Mouse (Mus musculus) ovary, postnatal 36 days (tissue): ENCODE measurements around the gene Chmp4b.

Experiments
- DNase-seq: peaks from one replicate; pipeline ENCODE4 v3.0.0; 2022; ENCODE audit warnings: low spot score, mixed read lengths

The Chmp4b gene

DNA sequence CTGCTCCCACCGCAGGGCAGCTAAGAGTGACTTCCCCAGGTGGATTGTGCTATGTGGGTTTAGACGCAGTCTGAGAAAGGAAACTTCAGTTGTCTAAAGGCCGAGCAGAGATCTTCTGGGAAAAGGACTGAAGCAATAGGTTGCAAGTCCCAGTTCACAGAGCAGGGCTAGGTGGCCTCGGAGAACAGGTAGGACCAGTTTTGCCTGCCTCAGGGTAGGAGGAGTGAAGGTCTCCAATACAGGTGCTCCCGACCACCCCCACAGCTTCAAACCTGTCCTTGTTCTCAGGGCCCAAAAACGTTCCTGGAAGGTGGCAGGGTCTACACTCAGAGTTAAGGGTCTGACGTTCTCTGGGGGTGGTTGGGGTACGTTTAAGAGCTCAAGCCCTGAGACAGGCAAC, at the start of gene Chmp4b:
Gene Chmp4b (plus strand): TSS at position 343 of the 400 bp plus-strand sequence.
- no peak for DNase-seq

DNA sequence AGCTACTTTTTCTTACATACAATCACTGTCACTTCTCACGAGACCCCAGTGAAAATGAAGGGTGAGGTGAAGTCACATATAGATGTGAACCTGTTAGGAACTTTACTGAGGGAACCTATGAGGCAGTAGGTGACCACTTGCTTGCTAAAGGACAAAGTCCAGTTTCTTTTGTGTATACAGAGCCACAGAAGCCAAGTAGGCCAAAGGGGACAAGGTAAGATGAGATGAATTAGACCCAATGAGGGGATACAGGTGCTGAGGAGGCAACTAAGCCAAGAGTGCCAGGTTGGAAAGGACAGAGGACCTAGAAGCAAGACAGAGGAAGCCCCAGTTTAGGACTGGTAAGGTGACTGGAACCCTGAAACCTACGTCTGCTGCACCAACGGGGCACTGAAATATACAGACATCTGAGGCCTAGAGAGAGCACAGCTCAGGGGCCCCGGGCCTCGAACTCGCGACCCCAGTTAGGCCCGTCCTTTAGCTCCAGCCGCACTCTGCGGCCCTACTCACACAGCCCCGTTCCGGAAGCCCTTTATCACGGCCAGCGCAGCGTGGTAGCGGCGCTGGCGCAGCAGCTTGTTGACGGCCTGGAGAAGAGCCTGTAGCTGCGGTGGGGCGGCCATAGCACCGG, 48.4 kb upstream of the Chmp4b start:
- DNase-seq = no peak

DNA sequence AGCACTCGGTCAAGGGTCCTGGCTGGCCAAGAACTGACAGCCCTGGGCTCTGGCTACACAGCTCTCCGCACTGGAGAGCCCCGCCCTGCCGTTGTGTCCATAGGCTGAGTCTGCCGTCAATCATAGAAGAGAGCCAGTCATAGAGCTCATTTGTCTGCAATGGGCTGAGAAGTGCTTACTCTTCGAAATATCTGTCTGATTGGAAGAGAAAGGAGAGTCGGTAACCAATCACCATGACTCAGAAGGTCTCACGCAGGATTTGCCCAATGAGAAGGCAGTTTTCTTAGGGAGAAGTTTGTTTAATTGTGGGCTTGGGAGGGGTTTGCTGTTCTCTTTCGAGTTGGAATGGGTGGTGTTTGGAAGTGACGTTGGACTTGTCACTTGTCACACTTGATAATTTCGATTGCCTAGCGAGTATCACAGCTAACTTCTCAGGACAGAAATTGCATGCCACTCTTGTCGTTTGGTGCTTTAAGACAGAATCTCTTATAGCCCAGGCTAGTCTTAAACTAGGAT, 47.8 kb upstream of the Chmp4b start, which contains the start of gene Pxmp4:
Gene Pxmp4 (minus strand): TSS at position 71 of the 516 bp plus-strand sequence.
- peak; percentile 97 for DNase-seq

DNA sequence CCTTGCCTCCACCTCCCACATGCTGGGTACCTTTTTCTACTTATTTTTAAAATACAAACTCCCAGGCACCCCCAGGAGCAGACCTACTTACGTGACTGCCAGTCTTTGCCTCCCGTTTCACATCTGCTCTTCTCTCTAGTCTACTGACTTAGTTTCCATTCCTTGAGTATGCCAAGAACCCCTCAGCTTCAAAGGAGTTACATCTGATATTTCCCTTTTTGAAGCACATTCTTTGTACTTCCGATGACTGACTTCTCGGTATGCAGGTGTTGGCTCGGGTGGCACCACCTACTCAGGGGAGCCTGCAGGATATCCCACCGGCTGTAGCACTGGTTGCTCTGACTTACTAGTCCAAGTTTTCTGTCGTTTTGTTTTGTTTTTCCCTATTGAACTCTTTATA, 47.3 kb upstream of the Chmp4b start:
- no peak for DNase-seq

DNA sequence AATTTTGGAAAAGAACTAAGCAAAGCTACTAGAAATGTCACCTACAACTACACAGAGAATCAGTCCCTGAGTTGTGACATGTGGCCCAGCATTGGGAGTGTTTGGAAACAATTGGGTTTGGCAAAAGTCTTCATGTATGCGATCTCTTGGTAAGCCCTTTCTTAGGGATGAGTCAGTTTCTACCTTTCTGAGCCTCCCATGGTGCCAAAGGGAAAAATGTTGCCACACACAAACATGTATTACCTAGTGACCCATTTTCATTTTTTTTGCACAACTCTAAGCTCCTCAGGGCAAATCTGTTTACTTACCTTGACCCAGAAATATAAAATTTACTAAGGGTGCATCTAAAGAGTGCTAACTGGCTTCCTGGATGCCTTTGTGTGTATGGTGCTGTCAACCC, 44.5 kb upstream of the Chmp4b start:
- no peak for DNase-seq

DNA sequence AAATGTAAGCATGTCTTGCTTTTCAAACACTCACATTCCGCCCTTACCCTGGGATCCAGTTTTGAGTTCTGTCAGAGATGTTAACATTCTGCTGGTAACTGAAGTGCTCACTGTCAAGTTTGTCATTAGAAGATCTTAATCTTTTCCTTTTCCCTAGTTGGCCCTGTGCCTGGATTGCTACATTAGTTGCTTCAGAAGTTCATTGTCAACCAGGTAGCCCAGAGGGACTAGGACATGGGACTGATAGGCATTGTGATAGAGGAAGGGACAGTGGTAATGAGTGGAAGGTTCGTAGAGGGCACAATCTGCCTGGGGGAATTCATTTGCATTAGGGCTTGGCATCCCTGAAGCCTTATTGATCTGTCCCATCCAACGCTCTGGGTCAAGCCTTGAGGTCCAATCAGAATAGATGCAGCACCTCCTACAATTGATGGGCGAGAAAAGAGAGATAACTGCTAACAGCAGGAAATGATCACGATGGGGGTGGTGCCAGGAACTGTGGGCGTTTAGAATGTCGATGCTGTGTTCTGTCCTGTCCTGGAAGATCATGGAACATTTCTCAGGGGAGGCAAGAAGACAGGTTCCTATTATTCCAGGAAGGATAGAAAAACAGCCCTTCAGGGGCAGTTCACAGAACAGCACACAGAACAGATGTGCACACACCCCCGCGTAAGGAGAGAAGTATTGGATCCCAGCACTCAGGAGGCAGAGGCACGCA, 42.3 kb upstream of the Chmp4b start:
- no peak for DNase-seq

DNA sequence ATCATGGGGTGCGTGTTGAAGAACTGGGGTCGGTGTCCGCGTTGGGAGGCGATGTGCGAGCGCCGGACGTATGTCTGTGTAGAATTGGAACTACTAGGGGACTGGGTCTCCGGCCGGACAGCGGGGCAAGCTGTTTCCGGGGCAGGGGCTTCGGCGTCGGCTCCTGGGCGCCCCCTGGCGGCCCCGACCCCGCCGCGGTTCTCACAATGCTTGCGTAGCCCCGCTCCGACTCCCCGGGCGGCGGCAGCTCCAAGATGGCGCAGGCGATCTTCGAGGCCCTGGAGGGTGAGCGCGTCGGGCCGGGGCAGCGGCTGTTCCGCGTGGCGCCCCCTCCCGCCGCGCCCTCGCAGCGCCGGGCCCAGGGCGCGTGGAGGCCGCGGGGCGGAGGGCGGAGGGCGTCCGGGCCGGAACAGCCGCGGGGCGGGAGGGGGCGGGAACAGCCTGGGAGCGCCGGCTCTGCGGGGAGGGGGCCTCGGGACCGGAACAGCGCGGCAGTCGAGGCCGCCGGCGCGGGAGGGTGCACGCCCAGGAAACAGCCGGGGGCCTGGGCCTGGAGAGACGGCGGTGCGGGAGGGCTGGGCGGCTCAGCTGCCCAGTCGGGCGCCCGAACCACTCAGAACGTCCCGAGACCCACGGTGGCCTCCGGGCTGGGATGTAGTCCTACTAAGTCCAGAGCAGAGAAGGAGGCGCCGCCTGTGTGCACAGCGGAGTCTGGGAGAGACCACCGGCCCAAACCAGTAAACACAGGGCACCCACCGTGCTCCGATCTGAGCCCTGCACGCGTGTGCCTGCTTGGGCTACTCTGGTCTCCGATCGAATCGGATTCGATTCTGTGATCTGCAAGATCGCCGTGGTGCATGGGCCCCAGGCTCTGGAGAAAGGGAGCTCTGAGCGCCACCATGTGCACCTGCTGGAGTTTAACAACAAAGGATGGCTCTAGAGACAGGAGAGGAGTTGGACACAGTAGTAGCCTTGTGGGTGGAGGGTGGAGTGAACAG, 38.1 kb upstream of the Chmp4b start, which contains the start of the genes Zfp341 and 4930519P11Rik:
Gene Zfp341 (plus strand): TSS at position 180 of the 998 bp plus-strand sequence.
Gene 4930519P11Rik (minus strand): TSS at position 320 of the 998 bp plus-strand sequence.
- peak; percentile 91 for DNase-seq

DNA sequence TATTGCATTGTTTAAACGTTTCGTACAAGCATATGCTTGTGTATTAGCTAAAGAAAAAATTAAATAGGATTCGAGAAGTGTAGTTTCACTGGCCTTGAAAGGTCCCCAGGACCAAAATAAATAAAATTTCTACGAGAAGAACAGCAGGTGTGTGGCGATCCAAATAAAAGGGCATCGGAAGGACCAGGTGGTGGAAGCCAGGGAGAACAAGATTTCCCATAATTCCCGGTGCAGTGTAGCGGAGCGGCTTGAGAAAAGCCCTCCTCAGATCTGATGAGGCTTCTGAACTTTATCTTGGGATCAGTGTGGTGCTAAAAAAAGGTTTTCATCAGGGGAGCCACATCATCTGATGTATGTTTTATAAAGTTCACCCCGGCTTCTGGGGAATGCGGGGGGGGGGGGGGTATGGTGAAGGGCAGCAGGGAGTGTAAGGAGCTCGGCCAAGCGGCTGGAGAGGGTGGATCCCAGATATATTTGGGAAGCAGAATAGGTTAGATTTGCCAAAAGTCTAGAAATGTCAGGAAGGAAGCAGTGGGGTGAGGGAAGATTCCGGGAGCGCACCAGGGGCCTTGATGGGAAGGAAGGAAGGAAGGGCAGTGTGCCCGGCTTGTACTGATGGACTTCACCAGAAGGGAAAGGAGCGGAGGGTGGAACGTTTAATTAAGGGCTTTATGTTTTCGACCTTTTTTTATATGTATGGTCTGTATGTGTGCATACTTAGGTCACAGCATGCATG, 36.5 kb upstream of the Chmp4b start:
- DNase-seq = no peak

DNA sequence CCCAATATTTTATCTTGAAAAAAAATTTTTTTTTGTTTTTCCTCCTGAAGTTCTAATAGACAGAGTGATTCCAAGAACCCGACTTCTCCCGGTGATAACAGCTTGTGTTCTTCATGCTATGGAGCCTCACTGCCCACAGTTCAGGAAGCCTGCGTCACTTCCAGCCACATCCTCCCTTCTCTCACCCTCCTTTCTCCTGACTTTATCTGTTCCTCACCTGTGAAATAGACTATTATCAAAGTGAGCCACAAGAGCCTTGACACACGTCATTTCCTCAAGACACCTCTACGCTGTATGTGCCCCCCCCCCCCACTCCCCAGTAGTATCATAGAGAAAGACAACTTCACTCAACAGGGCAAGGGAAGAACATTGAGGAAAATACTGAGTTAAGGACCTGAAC, 35.8 kb upstream of the Chmp4b start:
- no peak for DNase-seq

DNA sequence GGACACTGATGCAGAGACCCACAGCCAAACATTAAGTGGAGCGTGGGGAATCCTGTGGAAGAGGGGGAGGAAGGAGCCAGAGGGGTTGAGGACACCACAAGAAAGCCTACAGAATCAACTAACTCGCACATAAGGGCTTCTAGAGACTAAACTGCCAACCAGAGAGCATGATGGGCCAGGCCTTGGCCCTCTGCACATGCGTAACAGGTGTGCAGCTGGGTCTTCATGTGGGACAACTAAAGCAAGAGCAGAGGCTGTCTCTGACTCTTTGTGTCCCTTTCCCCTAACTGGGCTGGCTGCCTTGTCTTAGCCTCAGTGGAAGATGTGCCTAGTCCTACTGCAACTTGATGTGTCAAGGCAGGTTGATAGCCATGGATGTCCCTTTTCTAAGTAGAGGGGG, 34.4 kb upstream of the Chmp4b start:
- DNase-seq = no peak

DNA sequence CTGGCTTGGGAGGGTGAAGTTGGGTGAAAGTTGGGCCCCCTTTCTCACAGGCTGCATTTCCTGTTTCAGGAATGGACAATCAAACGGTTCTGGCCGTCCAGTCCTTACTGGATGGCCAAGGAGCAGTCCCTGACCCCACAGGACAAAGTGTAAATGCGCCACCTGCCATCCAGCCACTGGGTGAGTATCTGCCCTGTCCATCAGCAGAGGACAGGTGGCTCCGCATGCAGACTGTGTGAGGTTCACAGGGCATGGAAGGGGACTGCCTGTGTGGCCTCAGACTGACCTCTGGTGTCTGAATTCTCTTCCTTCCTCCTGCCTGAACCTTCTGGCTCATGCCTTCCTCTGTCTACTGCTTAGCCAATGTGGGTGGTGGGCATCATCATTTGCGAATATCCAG, 29.8 kb upstream of the Chmp4b start:
- no peak for DNase-seq

DNA sequence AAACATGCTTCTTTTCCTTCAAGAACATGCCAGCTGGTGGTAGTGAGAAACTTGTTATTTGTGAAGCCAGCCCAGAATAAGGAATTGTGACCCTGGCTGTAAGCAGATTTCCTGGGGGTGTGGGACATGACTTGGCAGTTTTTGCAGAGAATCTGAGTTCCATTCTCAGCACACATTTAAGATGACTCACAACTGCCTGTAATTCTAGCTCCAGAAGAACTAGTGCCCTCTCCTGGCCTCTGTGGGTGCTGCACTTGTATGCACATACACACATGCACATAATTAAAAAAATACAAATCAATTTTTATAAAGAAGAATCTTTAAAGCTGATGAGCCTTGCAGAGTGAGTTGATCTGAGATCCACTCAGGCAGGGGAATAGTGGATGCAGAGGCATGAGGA, 27.4 kb upstream of the Chmp4b start:
- DNase-seq = no peak

DNA sequence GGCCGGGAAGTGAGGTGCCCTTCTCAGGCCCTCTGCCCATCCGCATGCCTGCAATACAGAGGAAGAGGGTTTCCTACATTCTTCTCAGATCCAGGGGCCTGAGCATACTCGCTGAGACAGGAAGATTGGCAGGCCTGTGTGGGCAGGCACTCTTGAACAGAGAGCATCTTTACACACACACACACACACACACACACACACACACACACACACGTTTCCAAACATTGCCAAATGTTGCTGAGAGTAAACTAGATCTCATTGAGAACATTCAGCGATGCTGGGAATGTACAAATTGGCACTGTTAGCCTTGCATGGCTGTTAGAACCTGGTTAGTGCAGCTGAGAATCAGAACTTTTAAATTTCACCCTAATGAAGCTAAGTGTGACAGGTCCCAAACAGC, 21.0 kb upstream of the Chmp4b start:
- no peak for DNase-seq

DNA sequence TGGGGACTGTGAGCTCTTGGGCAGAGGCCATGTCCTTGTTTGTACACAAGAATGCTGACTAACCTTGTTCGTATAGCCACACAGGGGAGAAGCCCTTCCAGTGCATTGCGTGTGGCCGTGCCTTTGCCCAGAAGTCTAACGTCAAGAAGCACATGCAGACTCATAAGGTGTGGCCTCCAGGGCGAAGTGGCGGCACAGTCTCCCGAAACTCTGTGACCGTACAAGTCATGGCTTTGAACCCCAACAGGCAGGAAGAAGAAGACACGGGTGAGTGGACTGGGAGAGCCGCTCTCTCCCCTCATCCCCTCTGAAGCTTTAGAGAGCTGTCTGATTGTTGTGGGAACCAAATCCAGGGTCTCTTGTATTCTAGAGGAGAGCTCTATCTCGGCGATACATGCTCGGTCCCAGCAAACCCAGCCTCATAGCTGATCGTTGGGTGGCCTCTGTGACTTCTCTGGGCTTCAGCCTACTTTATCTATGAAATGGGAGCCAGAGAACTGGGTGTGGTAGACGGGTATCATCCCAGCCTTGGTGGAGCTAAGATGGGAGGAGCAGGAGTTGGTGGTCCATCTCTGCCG, 19.2 kb upstream of the Chmp4b start:
- DNase-seq = no peak

DNA sequence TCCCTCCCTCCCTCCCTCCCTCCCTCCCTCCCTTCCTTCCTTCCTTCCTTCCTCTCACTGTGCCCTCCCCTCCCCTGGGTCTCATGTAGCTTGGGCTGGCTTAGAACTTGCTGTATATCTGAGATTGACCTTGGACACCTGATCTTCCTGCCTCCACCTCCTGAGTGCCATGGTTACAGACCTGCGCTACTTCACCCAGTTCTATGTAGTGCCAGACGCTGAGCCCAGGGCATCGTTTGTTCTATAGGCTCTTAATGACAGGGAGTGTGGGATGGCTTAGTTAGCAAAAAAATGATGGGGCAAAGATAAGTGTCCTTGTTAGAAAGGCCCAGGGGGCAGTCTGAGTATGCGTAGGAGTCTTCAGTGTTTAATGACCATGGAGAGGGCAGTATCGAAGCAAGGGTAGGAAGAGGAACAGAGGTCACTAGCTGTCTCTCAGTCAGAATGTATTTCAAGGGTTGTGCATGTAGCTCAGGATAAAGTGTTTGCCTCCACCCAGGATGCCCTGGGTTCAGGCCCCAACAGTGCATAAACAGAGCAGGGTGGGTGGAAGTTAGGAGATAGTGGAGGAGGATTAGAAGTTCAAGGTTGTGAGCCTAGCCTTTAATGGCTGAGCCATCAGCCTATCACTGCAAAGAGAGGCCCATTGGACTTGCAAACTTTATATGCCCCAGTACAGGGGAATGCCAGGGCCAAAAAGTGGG, 18.3 kb upstream of the Chmp4b start:
- DNase-seq = no peak

DNA sequence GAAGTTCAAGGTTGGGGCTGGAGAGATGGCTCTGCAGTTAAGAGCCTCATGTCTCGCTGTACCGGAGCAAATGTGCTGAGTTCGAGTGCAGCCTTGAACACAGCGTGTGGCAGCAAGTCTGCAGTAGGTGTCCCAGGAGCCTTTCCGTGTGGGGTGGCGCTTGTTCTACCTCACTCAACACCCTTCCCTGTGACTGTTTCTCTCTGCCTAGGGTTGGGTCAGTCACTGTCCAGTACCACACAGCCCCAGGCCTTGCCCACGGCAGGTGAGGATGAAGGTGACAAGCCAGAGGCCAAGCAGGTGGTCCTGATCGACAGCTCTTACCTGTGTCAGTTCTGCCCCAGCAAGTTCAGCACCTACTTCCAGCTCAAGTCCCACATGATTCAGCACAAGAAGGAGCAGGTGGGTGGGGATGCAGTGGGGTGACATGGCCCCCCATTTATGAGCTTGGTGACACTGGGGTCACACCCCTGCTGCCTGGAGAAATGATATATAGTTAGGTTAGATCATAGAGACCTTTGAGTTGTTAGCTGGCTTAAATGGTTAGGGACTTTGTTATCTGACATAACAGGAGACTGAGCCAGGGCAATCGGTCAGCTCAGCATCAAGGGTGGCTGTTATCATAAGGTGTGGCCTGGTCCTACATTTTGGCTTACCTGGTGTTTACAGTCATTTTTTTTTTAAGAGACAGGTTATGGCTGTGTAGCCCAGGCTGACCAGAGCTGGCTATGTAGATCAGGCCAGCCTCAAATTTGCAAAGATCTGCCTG, 17.4 kb upstream of the Chmp4b start:
- no peak for DNase-seq

DNA sequence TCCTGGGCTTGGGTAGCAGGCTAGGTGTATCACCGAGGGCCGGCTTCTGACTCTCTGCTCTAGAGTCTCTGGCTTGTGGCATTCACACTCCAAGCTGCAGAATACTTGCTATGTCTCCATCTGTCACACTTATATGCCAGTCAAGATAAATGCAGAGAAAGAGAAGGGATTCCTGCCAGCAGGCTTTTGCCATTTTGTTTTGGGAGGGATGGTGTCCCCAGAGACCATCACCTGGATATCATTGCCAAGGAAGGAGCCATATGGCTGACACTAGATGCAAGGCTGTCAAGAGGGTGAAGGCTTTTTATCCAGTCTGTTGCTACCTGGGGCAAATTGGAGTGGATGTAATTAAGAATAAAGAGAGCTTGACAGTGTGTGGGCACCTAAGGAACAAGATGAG, 15.7 kb upstream of the Chmp4b start:
- DNase-seq = no peak

DNA sequence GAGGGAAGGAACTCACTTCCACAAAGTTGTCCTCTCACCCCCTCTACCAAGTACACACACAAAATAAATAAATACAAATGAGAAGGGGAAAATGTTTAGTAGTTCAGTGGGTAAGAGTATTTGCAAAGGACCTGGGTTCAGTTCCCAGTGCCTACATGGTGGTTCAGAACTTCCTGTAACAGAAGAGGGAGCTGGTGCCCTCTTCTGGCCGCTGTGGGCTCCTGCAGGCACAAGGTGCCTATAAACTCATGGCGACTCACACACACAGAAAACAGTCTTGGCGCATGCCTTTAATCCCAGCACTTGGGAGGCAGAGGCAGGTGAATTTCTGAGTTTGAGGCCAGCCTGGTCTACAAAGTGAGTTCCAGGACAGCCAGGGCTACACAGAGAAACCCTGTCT, 13.0 kb upstream of the Chmp4b start:
- no peak for DNase-seq

DNA sequence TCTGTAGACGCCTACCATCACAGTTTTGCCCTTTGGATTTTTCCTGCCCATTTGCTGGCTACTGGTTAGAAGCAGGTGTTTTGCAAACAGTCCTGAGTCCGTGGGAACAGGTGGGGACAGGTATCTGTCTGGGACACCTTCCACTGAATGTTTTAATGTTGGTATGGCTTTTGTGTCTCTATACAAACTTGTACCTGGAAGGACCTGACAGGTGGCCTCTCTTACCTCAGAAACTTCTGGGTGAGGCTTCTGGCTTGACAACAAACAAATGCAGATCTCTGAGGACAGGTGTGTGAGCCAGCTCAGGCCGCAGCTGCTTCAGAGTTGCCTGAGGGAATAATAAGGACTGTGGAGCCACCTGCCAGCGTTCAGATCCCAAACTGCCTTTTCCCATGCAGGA, 12.4 kb upstream of the Chmp4b start:
- no peak for DNase-seq

DNA sequence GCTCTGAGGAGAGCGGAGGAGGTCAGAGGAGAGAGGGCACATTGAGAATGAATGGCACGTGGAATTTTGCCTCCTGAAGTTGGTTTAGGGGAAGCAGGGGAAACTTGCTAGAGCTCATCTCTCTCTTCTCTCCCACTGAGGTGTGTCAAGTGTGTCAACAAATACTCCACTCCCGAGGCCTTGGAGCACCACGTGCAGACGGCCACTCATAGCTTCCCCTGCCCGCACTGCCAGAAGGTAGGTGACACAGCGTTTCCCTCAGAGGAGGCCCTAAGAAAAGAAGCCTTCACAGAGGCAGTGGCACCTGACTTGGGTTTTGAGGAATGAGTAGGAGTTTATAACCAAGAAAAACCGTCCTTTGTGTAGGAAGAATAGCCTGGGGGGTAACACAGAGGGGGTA, 10.3 kb upstream of the Chmp4b start:
- DNase-seq = no peak
